Mouse (Mus musculus) liver, postnatal 0 days (tissue): ENCODE data around the gene Ddc. TPM values are rescaled to one million over a fixed set of nuclear protein-coding genes. Genes with fewer than 3 reads are reported as not detected.

ENCODE experiments used
- ATAC-seq: fragments of 200-750 bp; cut with Nextera tagmentation; 2 replicates; pipeline ENCODE4 v1.8.0; 2017; ENCODE audit warnings: mild to moderate bottlenecking, moderate library complexity
- DNase-seq: peaks from one replicate; pipeline ENCODE4 v3.0.0-alpha.2; 2016
- H3K27ac ChIP-seq: fragments of 300-500 bp; sonication (generic); 2 replicates; pipeline ENCODE4 v1.5.1; 2014; ENCODE audit warnings: antibody characterized with exemption, moderate library complexity, mild to moderate bottlenecking, low read depth
- H3K27me3 ChIP-seq: fragments of 300-500 bp; sonication (generic); 2 replicates; pipeline ENCODE4 v1.6.1; 2014; ENCODE audit warnings: low read length, control low read depth, mixed read lengths; ENCODE audit not compliant: insufficient read depth
- H3K36me3 ChIP-seq: fragments of 300-500 bp; sonication (generic); replicated peaks from 2 replicates; pipeline ENCODE4 v1.6.1; 2014; ENCODE audit warnings: mild to moderate bottlenecking, control low read depth, low read length, moderate library complexity, mixed read lengths; ENCODE audit not compliant: insufficient read depth
- H3K4me1 ChIP-seq: fragments of 300-500 bp; sonication (generic); 2 replicates; pipeline ENCODE4 v1.6.1; 2014; ENCODE audit warnings: antibody characterized with exemption, mild to moderate bottlenecking, control low read depth; ENCODE audit not compliant: insufficient read depth
- H3K4me2 ChIP-seq: fragments of 300-500 bp; sonication (generic); 2 replicates; pipeline ENCODE4 v1.6.1; 2014; ENCODE audit warnings: low read depth, mild to moderate bottlenecking, low read length, moderate library complexity, mixed read lengths
- H3K4me3 ChIP-seq: fragments of 300-500 bp; sonication (generic); 2 replicates; pipeline ENCODE4 v1.5.1; 2014; ENCODE audit warnings: low read depth, low read length
- H3K9ac ChIP-seq: fragments of 300-500 bp; sonication (generic); replicated peaks from 2 replicates; pipeline ENCODE4 v1.6.1; 2014; ENCODE audit warnings: mild to moderate bottlenecking, moderate library complexity
- H3K9me3 ChIP-seq: fragments of 300-500 bp; sonication (generic); 2 replicates; pipeline ENCODE4 v1.6.1; 2016; ENCODE audit warnings: mild to moderate bottlenecking, control low read depth, low read length, mixed read lengths
- CTCF ChIP-seq: sonication (generic); IDR thresholded peaks from 2 replicates; pipeline ENCODE4 v1.5.1; 2016; ENCODE audit warnings: antibody characterized with exemption, low read depth
- EP300 ChIP-seq: IDR thresholded peaks from 2 replicates; pipeline ENCODE4 v1.6.1; 2016; ENCODE audit warnings: antibody characterized with exemption, low read depth, mild to moderate bottlenecking
- WGBS: fragments of 180-500 bp; shearing (Covaris S2); extraction: QIAGEN DNeasy Blood & Tissue Kit; methylation state at CpG from one replicate; pipeline ENCODE4 v1.1.7; 2014; ENCODE audit not compliant: insufficient replicate concordance; 5-methylcytosine and 5-hydroxymethylcytosine counted together
- polyA plus RNA-seq: library from polyadenylated mRNA; unstranded; fragments of >200 nt; fragmentation: Nextera tagmentation; extraction: Ambion mirVana; gene quantifications from 2 replicates; pipeline ENCODE4 v1.2.1, GENCODE M21; 2015

Gene Ddc
- polyA plus RNA-seq, 1 experiment from 2014 or later = 17.5 TPM

DNA sequence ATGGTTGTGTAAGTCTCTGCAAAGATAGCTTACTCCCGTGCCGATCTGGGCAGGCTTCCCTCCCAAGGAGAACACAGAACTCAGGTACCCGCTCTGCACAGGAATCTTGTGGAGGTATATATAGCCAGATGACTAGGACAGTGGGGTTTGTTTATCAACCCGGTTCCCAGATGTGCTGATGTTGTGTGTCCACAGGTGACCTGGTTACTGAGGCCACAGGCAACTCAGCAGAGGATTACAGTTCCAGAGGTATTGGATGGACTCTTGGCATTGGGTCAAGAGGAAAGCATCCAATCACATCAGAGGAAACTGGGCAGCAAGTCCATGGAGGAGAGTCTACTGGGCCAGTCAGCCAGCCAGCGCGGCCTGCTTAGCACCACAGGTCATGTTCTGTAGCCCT is 79.1 kb downstream of the Ddc start:
- no peaks in the 10 kb centered on the region for H3K36me3 ChIP-seq
- H3K4me2 ChIP-seq = no peak overlapping the region
- no peak overlapping the region for H3K4me3 ChIP-seq
- no peaks in the 10 kb centered on the region for H3K9me3 ChIP-seq
- TF ChIP-seq CTCF = no peak
- no peak for TF ChIP-seq EP300
- WGBS = 87% methylated on average over 6 of the region's 6 CpGs
- H3K9ac ChIP-seq = no peak overlapping the region
- H3K27ac ChIP-seq = no peak overlapping the region
- ATAC-seq = 0 out of 2 replicates have a peak, but pooled peaks have one; percentile 7
- no peaks in the 10 kb centered on the region for H3K27me3 ChIP-seq
- H3K4me1 ChIP-seq = peaks cover 27% of the 10 kb centered on the region
- no peak for DNase-seq

DNA sequence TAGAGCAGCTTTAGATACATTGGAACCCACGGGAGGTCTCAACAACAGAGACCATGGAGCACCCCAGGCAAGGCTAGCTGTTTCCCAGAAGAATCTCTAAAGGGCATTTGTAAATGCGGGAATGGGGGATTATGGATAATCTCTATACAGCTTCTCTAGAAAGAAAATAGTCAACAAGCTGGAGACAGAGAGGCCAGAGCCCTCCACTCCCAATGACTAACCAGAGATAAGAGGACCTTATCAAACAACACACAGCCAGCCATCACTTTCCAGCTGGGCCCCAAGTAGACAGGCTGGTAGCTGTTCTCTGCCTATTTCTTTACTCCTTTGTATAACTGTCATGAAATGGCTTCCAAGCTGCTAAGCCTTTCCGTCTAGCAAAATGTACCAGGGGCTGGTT is 82.2 kb downstream of the Ddc start:
- Histone ChIP-seq H3K36me3 (no peaks in the 10 kb centered on the region), H3K9ac (peak overlapping the region; percentile 17; the same call in 1 of the 2 replicates), H3K27me3 (no peaks in the 10 kb centered on the region), H3K27ac (peak overlapping the region; percentile 56), H3K4me1 (peaks cover 18% of the 10 kb centered on the region), H3K9me3 (no peaks in the 10 kb centered on the region), H3K4me2 (peak overlapping the region; percentile 56), H3K4me3 (0 out of 2 replicates have a peak overlapping the region, but pooled peaks have one; percentile 5)
- TF ChIP-seq CTCF (no peak), EP300 (peak; percentile 92)
- ATAC-seq (peak; percentile 80), DNase-seq (no peak)
- 40% methylated on average over 3 of the region's 3 CpGs for WGBS

DNA sequence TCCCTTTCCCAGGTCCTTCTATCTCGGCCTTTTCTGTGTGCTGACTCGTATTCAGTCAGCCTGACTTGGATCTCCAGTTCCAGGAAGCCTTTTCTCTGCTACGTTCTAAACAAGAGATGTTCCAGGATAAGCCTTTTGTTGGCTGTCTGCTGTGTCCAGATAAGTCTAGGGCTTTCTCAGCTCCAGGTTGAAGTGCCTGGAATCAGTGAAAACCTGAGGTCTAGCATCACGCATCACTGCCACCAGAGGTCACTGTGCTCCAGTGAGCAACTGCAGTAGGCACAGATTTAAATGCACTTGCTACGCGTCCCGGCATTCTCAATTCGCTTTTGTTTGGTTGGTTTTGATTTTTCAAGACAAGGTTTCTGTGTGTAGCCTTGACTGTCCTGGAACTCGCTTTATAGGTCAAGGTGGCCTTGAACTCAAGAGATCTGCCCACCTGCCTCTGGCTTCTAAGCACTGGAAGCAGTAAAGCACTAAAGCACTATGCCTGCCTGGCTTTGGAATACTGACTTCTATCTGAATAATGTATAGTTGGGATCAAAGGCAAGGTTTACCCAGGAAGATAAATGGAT is 86.0 kb downstream of the Ddc start:
- peak; percentile 99 for TF ChIP-seq CTCF
- TF ChIP-seq EP300 = peak; percentile 89
- no peak overlapping the region for H3K4me3 ChIP-seq
- no peaks in the 10 kb centered on the region for H3K27me3 ChIP-seq
- H3K4me2 ChIP-seq = peak overlapping the region; percentile 41
- 14% methylated on average over 9 of the region's 9 CpGs for WGBS
- H3K4me1 ChIP-seq = peaks cover 24% of the 10 kb centered on the region
- peak; percentile 83 for DNase-seq
- no peak overlapping the region for H3K27ac ChIP-seq
- peak; percentile 9 for ATAC-seq
- H3K9me3 ChIP-seq = no peaks in the 10 kb centered on the region
- H3K36me3 ChIP-seq = no peaks in the 10 kb centered on the region
- no peak overlapping the region for H3K9ac ChIP-seq

DNA sequence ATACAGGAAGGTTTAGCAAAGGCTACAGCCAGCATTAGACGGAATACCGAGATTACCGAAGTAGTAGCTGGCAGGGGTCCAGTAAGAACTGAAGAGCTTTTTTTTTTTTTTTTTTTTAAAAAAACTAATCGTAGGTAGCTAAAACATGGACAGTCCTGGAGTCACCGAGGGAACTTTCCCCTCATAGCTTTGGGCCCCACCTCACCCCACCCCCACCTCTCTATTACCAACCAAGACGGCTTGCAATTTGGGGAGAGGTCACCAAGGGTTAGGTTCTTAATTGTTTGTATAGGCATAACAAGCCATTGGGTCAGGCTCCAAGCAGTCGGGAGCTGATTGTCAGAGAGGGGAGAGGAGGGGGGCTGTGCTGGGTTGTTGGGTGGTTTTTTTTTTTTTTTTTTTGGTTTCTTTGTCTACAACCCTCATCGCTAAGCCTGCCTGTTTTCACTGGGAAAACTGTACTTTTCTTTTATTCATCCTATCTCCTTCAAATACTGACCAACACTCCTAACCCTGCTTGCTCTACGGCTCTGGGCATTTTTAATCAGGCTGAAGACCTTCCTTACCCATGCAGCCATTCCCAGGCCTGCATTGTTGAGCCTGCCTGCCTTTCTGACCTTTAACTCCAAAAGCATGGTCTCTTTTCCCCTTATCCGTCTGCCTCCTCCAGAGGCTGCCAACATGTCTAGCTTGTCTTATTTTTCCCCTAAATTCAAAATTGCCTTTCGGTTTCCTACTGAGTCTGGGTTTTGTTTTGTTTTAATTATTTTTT is 88.4 kb downstream of the Ddc start:
- Histone ChIP-seq H3K4me2 (peak overlapping the region; percentile 89), H3K9me3 (no peaks in the 10 kb centered on the region), H3K4me1 (peaks cover 13% of the 10 kb centered on the region), H3K27ac (peak overlapping the region; percentile 93), H3K27me3 (no peaks in the 10 kb centered on the region), H3K9ac (peak overlapping the region; percentile 90), H3K36me3 (peaks cover 12% of the 10 kb centered on the region; the same call in 1 of the 2 replicates), H3K4me3 (peak overlapping the region; percentile 96)
- 14% methylated on average over 11 of the region's 11 CpGs for WGBS
- no peak for ATAC-seq
- no peak for TF ChIP-seq CTCF
- no peak for TF ChIP-seq EP300
- DNase-seq = no peak

DNA sequence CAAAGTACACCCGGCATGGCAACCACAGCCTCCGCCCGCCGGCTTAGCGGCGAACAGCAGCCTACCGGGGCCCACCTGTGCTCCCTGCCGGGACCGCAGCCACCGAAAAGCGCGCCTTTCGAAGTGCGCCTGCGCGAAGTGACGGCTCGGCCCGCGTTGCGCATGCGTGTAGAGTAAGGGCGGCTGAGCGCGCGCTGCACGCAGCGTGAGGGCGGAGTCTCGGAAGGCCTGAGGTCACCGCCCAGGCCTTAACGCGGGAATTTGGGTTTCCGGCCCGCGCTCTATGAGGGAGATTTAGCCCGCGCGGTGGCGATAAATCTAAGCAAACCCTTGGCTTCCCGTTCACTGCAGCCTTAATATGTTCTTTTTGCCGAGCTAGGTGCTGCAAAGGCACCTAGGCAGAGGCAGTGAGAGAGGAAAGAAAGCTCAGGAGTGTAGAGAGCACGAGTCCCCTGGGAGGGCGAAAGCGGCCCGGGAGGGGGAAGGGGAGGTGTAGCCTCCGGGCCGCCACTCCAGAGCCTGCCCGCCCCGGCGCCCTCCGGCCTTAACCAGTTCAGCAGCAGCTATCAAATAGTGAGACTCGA is 89.0 kb downstream of the Ddc start, which contains the start of gene Fignl1:
TSS of gene Fignl1 (minus strand) at position 143 of the 584 bp plus-strand sequence.
- H3K27me3 ChIP-seq = no peaks in the 10 kb centered on the region
- H3K4me3 ChIP-seq = peak within 1 kb of the TSS; percentile 96
- ATAC-seq = peak; percentile 98
- peak; percentile 38 for TF ChIP-seq CTCF
- TF ChIP-seq EP300 = no peak; the same call in 1 of the 2 replicates
- peak; percentile 99 for DNase-seq
- H3K27ac ChIP-seq = peak within 1 kb of the TSS; percentile 93
- peaks cover 17% of the 10 kb centered on the region for H3K36me3 ChIP-seq
- peak within 1 kb of the TSS; percentile 89 for H3K4me2 ChIP-seq
- H3K4me1 ChIP-seq = peaks cover 13% of the 10 kb centered on the region
- WGBS = under 1% methylated on average over 53 of the region's 53 CpGs
- H3K9me3 ChIP-seq = no peaks in the 10 kb centered on the region
- H3K9ac ChIP-seq = peak within 1 kb of the TSS; percentile 90
